Mouse (Mus musculus) heart, embryonic 11.5 days (tissue): ENCODE data around the gene Drd4. TPM values are rescaled to one million over a fixed set of nuclear protein-coding genes. Genes with fewer than 3 reads are reported as not detected.

Source experiments
- ATAC-seq: fragments of 200-750 bp; cut with Nextera tagmentation; replicated peaks from 2 replicates; pipeline ENCODE4 v1.8.0; 2017; ENCODE audit warnings: moderate library complexity; ENCODE audit not compliant: insufficient number of reproducible peaks, low FRiP score, low TSS enrichment
- H3K27ac ChIP-seq: fragments of 300-500 bp; sonication (generic); 2 replicates; pipeline ENCODE4 v1.5.1; 2014; ENCODE audit warnings: mild to moderate bottlenecking, low read depth, low read length
- H3K27me3 ChIP-seq: fragments of 300-500 bp; sonication (generic); 2 replicates; pipeline ENCODE4 v1.6.1; 2014; ENCODE audit warnings: mild to moderate bottlenecking, low read length, mixed read lengths; ENCODE audit not compliant: control insufficient read depth, insufficient read depth
- H3K36me3 ChIP-seq: fragments of 300-500 bp; sonication (generic); 2 replicates; pipeline ENCODE4 v1.6.1; 2014; ENCODE audit warnings: mild to moderate bottlenecking, low read length, moderate library complexity, mixed read lengths; ENCODE audit not compliant: control insufficient read depth, insufficient read depth
- H3K4me1 ChIP-seq: fragments of 300-500 bp; sonication (generic); 2 replicates; pipeline ENCODE4 v1.6.1; 2014; ENCODE audit warnings: low read length; ENCODE audit not compliant: control insufficient read depth, insufficient read depth
- H3K4me2 ChIP-seq: fragments of 300-500 bp; sonication (generic); 2 replicates; pipeline ENCODE4 v1.6.1; 2014; ENCODE audit warnings: mild to moderate bottlenecking, moderate library complexity
- H3K4me3 ChIP-seq: fragments of 300-500 bp; sonication (generic); 2 replicates; pipeline ENCODE4 v1.5.1; 2014; ENCODE audit warnings: low read depth, low read length
- H3K9ac ChIP-seq: fragments of 300-500 bp; sonication (generic); 2 replicates; pipeline ENCODE4 v1.6.1; 2014; ENCODE audit warnings: mild to moderate bottlenecking, low read depth, low read length, moderate library complexity
- H3K9me3 ChIP-seq: fragments of 300-500 bp; sonication (generic); replicated peaks from 2 replicates; pipeline ENCODE4 v1.6.1; 2016; ENCODE audit warnings: low read length; ENCODE audit not compliant: control insufficient read depth
- whole genome bisulfite sequencing: fragments of 180-500 bp; shearing (Covaris S2); extraction: QIAGEN DNeasy Blood & Tissue Kit; methylation state at CpG from one replicate; pipeline ENCODE4 v1.1.7; 2014; ENCODE audit not compliant: insufficient replicate concordance; 5-methylcytosine and 5-hydroxymethylcytosine counted together
- polyA plus RNA-seq: library from polyadenylated mRNA; unstranded; fragments of >200 nt; fragmentation: Nextera tagmentation; extraction: Ambion mirVana; gene quantifications from 2 replicates; pipeline ENCODE4 v1.2.1, GENCODE M21; 2014

The Drd4 gene
- polyA plus RNA-seq, 1 experiment from 2014 or later: 0.10 TPM

GRCm38 (mm10) chr7:141335044-141335579 lies 43.3 kb downstream of the Drd4 start:
- Histone ChIP-seq H3K27me3 (peaks cover 12% of the 10 kb centered on the region), H3K4me3 (no peak overlapping the region), H3K4me1 (peaks cover 9% of the 10 kb centered on the region), H3K27ac (no peak overlapping the region), H3K9ac (no peak overlapping the region), H3K36me3 (no peaks in the 10 kb centered on the region), H3K9me3 (no peaks in the 10 kb centered on the region), H3K4me2 (no peak overlapping the region)
- WGBS: 78% methylated on average over 2 of the region's 2 CpGs
- ATAC-seq: no peak

- no peak for ATAC-seq
- Histone ChIP-seq H3K9ac (no peak overlapping the region), H3K4me2 (no peak overlapping the region), H3K9me3 (no peaks in the 10 kb centered on the region), H3K4me1 (peaks cover 9% of the 10 kb centered on the region), H3K4me3 (no peak overlapping the region), H3K27me3 (peaks cover 12% of the 10 kb centered on the region), H3K27ac (no peak overlapping the region), H3K36me3 (no peaks in the 10 kb centered on the region)
- WGBS: 81% methylated on average over 4 of the region's 4 CpGs
These were observed 43.9 kb downstream of the Drd4 start for GRCm38 (mm10) chr7:141335682-141336081.

- no peak overlapping the region for H3K9ac ChIP-seq
- H3K4me2 ChIP-seq: no peak overlapping the region
- no peaks in the 10 kb centered on the region for H3K9me3 ChIP-seq
- 76% methylated on average over 3 of the region's 3 CpGs for WGBS
- H3K27me3 ChIP-seq: peaks cover 12% of the 10 kb centered on the region
- ATAC-seq: no peak
- H3K4me1 ChIP-seq: peaks cover 9% of the 10 kb centered on the region
- H3K27ac ChIP-seq: no peak overlapping the region
- no peak overlapping the region for H3K4me3 ChIP-seq
- H3K36me3 ChIP-seq: no peaks in the 10 kb centered on the region
These were observed 44.5 kb downstream of the Drd4 start for GRCm38 (mm10) chr7:141336296-141336695.

GRCm38 (mm10) chr7:141337716-141338416 lies 46.1 kb downstream of the Drd4 start:
- H3K9ac ChIP-seq: no peak overlapping the region
- no peak overlapping the region for H3K27ac ChIP-seq
- ATAC-seq: no peak
- H3K4me3 ChIP-seq: no peak overlapping the region
- 60% methylated on average over 3 of the region's 3 CpGs for WGBS
- no peaks in the 10 kb centered on the region for H3K9me3 ChIP-seq
- H3K27me3 ChIP-seq: peaks cover 12% of the 10 kb centered on the region
- H3K4me1 ChIP-seq: peaks cover 9% of the 10 kb centered on the region
- H3K4me2 ChIP-seq: no peak overlapping the region
- no peaks in the 10 kb centered on the region for H3K36me3 ChIP-seq

GRCm38 (mm10) chr7:141338576-141339131 lies 46.8 kb downstream of the Drd4 start, which contains the start of gene Eps8l2:
Gene Eps8l2, plus strand, starts transcription at chr7:141338880.
- ATAC-seq: no peak
- peak within 1 kb of the TSS; percentile 71 for H3K4me2 ChIP-seq
- peaks cover 12% of the 10 kb centered on the region for H3K27me3 ChIP-seq
- peak within 1 kb of the TSS; percentile 52; the same call in 1 of the 2 replicates for H3K9ac ChIP-seq
- no peak within 1 kb of the TSS for H3K27ac ChIP-seq
- WGBS: 4% methylated on average over 23 of the region's 23 CpGs
- no peaks in the 10 kb centered on the region for H3K9me3 ChIP-seq
- no peaks in the 10 kb centered on the region for H3K36me3 ChIP-seq
- peak within 1 kb of the TSS; percentile 27 for H3K4me3 ChIP-seq
- peaks cover 9% of the 10 kb centered on the region for H3K4me1 ChIP-seq

- WGBS: 35% methylated on average over 20 of the region's 20 CpGs
- ATAC-seq: no peak
- peak overlapping the region; percentile 71 for H3K4me2 ChIP-seq
- H3K27ac ChIP-seq: no peak overlapping the region
- peak overlapping the region; percentile 52; the same call in 1 of the 2 replicates for H3K9ac ChIP-seq
- H3K4me1 ChIP-seq: peaks cover 9% of the 10 kb centered on the region
- no peaks in the 10 kb centered on the region for H3K36me3 ChIP-seq
- H3K4me3 ChIP-seq: peak overlapping the region; percentile 27
- peaks cover 12% of the 10 kb centered on the region for H3K27me3 ChIP-seq
- H3K9me3 ChIP-seq: no peaks in the 10 kb centered on the region
These were observed 47.6 kb downstream of the Drd4 start for GRCm38 (mm10) chr7:141339215-141339920.

GRCm38 (mm10) chr7:141340023-141340422 lies 48.2 kb downstream of the Drd4 start:
- 72% methylated on average over 7 of the region's 7 CpGs for WGBS
- ATAC-seq: no peak
- peaks cover 9% of the 10 kb centered on the region for H3K4me1 ChIP-seq
- H3K27ac ChIP-seq: no peak overlapping the region
- H3K4me2 ChIP-seq: no peak overlapping the region
- no peaks in the 10 kb centered on the region for H3K9me3 ChIP-seq
- peaks cover 12% of the 10 kb centered on the region for H3K27me3 ChIP-seq
- no peaks in the 10 kb centered on the region for H3K36me3 ChIP-seq
- no peak overlapping the region for H3K4me3 ChIP-seq
- no peak overlapping the region for H3K9ac ChIP-seq

- 69% methylated on average over 6 of the region's 6 CpGs for WGBS
- no peak overlapping the region for H3K27ac ChIP-seq
- ATAC-seq: no peak
- H3K36me3 ChIP-seq: no peaks in the 10 kb centered on the region
- no peaks in the 10 kb centered on the region for H3K9me3 ChIP-seq
- H3K9ac ChIP-seq: no peak overlapping the region
- no peak overlapping the region for H3K4me2 ChIP-seq
- H3K27me3 ChIP-seq: peaks cover 12% of the 10 kb centered on the region
- peaks cover 9% of the 10 kb centered on the region for H3K4me1 ChIP-seq
- H3K4me3 ChIP-seq: no peak overlapping the region
These were observed 48.7 kb downstream of the Drd4 start for GRCm38 (mm10) chr7:141340476-141340875.
